Mouse (Mus musculus) cerebellum, adult (tissue): ENCODE measurements at regions not wholly inside any gene's neighbourhood (a gene's known extent, or its start where the extent isn't known, plus 50 kb on each side); places are given as distances from the start of the nearest gene placed in this dataset.

Experiments
- ATAC-seq: cut with Nextera tagmentation; 2 replicates; pipeline ENCODE4 v1.9.2; 2017; ENCODE audit warnings: mild to moderate bottlenecking, moderate library complexity, mixed read lengths; ENCODE audit not compliant: insufficient number of reproducible peaks, low FRiP score, low TSS enrichment

DNA sequence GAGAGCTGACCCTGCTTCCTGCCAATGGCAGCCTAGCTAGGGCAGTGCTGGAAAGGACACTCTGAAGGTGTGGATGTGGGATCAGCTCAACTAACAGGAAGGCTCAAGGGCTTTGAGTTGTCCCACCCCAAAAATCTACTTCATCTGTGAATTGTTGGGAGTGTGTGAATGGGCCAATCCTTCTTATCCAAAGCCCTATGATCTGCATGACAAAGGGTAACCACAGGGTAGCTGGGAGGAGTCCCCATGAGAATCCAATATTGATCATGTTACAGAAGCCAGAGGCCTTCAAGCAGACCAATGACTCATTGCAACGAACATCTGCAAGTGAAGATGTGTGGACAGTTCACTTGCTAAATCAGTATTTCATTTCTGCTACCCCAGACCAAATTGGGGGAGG is 51.1 kb upstream of the Adra1b start:
- ATAC-seq = no peak

DNA sequence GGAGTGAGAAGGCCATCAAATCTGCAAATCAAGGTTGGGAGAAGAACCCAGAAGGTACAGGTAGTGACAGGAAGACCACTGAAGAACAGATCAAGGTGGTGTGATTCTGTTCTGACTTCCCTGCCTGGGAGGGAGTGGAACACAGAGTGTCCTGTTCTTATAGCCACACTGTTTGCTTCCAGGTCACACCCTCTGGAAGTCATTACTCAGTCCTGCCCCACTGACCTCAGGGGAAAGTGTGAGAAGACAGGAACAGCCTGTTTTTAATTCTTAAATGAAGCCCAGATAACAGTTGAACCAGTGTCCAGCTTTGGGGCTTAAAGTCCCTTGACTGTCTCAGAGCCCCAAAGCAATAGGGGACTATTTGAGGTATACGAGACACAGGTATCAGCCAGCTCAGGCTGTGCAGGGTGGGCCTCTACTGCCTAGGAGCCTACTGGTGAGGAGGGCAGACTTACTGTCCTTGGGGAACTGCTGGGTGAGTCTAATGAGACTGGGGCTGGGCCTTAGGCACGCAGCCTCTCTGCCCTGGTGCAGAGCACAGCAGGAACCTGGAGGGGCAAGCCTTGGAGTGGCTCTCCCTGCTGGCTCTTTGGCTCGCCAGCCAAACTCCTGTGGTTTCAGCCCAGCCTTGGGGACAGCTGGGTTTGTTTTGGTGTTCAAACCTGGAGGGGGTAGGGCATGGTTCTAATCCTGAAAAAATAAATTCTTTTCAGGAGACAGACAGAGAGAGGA is 57.4 kb upstream of the Adra1b start:
- ATAC-seq = no peak

DNA sequence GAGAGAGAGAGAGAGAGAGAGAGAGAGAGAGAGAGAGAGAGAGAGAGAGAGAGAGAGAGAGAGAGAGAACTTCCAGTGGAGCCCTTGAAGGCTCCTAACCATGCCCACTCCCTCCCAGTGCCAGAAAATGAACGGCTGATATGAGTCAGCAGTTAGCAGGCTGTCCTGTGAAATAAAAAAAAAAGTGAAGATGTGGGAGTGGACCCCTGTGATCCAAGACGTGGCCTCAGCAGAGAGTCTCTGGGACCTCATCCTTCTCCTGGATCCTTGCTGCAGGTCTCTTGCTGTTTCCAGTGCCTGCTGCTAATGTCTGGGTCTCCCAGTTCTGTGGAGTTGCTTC is 57.9 kb upstream of the Adra1b start:
- no peak for ATAC-seq

DNA sequence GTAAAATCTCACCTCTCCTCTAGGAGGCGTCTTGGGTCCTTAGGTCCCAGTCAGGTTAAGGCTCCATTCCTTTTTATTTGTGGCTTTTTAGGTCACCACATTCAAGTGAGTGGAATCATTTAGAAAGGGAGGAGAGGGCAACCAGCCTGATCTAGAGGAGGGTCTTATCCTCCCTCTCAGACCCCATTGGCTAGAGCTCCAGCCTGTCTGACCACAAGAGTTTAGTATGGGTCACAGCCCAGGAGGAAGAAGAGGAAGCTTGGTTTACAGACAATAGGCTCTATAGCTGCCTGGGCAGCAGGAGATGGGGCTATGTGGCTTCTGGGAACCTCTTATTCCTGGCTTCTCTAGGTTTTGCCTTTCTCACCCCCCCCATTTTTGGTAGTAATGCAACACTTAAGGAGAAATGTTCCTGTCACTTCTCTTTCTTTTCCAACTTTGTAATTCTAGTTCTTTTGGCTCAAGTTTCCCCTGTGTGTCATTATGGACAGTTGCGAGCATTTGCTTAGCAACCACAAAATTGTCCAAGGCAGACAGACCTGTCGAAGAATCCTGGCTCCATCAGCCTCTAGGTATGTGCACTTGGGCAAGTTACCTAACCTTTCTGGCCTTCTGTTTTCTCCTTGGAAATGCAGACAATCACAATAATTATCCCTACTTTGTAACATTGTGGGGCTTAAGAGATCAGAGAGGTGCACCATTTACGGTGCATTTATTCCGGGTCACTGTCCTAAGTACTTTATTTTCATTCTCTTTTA is 59.5 kb upstream of the Adra1b start:
- no peak for ATAC-seq

DNA sequence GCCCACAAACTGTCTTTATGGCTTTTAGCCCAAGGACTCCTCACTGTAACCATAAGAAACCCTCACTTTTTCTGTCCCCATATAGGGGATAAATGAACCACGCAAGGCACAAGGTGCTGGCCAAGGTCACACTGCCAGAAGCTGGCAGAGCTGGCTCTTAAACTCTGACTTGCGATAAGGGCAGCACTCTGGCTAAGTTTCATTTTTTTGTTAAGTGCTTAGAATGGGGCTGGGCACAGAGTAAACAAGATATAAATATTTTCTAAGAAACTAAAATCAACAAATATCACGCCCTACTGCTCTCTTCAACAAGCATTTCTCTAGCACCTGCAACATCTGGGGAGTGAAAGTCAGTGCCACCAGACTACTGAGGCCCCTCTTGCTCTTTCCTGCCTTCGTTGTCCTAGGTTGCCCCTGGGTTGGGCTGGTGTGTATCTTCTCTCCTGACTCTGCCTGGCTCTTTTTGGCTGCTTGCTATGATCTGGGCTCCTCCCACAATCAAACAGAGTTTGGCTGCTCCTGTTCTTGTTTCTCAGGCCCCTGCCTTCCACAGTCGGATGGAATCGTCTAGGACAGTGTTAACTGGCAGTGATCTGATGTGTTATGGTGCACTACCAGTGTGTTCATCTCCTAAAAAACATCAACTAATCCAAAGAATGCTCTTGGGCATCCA is 60.5 kb upstream of the Adra1b start:
- ATAC-seq = no peak

DNA sequence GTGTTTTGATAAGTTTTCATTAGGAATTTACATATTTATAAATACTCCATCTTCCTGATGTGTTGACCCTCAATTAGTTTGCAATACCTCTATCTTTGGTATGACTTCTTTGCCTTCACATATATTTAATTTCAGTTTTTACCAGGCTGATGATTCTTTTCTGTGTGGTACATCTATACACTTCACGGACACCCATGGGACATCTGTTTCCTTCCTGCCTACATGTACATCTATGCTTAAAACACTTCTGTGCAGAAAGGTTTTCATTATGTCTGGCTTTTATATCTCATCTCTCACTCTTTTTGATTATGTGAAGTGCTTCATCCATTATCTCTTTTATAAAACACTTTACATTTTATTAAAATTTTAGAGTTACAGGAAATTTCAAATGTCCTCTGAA is 66.8 kb upstream of the Adra1b start:
- ATAC-seq = no peak

DNA sequence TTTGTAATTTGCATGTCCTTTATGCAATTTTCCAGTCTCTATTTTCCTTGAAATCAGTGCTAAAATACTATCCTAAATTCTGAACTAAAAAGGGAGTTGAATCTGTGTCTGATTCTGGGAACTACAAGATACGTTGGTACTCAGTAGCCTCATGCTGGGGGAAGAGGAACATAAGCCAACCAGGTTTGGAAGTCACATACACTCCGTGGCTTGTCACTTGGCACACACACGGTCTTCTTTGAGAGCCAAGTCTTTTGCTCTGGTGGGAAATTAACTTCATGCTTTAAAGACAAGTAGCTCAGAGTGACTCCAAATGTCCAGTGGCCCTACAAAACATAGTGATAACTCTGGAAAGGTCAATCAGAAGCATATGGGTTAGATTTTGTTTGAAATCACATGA is 70.9 kb upstream of the Adra1b start:
- ATAC-seq = no peak

DNA sequence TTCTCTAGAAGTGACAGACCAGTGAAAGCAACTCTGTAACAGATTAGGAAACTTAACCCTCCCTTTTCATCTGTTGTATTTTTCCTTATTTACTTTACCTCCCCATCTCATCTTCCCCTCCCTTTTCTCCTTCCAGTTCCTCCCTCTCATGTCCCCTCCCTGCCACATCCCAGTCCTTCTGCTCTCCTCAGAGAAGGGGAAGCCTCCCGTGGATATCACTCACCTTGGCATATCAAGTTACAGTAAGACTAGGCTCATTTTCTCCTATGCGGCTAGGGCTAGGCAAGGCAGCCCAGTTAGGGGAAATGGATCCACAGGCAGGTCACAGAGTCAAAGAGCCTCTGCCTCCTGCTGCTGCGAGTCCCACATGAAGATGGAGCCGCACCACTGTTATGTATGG is 75.0 kb upstream of the Adra1b start:
- ATAC-seq = no peak

DNA sequence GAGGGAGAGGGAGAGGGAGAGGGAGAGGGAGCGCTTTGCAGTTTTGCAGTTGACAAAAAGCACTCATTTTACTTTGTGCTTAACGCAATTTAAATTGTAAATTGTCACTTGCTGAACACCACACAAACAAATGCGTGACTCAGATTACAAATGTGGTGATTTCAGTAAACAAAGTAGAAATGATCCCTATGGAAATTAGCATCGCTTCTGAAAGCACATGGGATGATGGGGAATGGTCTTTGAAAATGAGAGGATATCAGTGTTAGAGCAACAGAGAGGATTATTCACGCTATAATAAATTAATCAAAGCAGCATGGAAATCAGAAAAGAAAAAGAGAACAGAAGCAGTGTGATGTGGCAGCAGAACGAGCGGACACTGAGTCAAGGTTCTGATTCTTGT is 78.4 kb upstream of the Adra1b start:
- ATAC-seq = no peak

DNA sequence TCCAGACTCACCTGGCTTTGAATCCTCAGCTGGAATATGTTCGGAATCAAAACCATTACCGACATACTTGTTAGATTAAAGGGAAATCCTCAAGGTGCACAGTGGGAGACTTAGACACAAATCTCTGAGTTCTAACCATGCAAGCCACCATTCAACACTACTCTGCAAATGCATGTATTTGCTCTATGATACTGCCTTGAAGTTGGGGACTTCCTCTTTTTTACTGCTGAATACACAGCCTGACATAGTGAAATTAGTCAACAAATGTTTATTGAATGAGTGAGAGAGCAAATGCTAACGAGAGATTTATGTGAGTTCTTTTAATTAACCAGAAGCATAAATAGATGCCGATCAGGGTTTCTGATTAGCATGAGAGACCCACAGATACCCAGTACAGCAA is 79.4 kb upstream of the Adra1b start:
- no peak for ATAC-seq

DNA sequence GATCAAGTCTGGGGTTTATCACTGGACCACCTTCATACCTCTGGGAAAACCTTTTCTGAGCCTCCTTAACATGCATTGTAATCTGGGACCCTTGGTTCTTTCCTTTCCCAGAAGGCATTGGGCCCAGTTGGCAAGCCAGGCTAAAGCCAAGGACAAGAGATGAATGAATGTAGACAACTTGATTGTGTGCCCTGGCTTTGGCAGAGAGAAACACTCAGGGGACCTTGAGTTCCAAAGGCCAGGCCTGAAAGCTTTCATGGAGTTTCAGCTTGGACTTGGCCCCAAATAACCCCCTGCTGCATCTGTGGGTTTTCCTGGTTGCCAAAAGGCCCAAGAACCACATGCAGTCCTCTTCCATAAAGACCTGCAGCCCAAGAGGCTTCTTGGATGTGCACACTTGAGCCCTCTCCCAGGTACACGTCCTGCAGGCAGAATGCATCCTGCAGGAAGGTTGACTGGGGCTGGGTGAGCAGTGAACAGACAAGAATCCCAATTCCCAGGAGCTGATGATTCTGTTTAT is 89.0 kb upstream of the Adra1b start:
- no peak for ATAC-seq

DNA sequence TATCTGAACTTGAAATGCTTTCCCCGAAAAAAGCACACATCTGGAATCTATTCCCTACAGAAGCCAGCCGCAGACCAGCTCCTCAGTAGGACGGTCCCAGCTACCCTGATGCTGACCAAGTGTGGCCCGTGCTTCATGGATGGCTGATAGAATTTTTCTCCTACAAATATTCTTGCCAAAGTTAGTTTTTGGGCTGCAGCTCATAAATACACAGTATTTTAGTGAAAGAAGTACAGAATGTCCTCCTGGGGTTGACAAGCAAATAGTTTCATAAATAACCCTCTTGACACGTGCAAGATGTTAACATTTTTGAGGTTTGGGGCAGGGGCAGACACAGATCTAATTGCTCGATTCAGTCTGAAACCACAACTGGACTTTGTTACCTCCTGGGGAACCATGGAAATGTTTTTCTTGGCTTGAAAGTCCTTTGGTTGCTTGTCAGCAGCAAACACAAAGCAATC is 91.0 kb upstream of the Adra1b start:
- ATAC-seq = no peak

DNA sequence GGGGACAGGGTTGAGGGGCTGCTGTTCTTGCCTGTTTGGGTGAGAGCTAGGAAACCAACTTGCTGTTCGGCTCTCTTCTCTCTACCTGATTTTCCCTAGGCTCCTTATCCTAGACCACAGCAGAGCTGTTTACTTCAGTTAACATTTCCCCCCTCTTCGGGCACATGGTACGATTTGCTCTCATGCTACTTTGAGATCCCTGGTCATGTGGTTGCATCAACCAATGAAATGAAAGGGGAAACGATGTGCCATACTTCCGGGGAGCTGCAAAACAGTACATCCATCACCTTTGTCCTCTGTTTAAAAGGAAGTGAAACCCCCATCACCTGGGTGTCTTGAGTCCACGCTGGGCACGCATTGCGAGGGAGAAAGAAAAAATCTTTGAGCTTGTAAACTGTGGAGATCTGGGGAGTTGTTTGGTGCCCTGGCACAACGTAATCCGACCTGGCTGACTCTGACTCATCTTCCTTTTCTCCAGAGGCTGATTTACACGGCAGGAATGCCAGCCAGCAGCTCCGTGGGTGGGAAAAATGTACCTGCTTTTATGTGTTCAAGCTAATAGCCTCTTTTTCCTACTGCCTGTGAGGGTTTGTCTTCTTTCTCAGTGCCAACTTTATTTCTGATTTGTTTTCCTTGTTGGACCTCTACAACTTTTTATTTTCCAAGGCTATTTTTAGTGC is 97.2 kb upstream of the Adra1b start:
- no peak for ATAC-seq

DNA sequence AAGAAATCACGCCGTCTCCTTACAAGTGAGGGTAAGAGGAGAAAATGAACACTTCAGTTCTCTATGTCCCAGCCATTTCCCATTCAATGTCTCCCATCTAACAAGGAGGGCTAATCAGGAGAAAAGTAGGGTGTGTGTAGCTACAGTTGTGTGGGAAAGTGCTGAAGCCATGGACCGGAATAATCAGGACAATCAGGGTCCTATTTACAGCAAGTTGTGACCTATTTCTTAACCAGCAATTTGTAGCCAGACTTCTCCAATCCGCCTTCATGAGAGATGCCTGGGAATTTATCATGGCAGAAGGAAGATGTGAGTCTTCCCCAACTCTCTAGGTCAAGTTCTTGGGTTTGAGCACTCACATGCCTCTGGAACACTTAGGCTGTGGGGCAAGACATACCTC is 99.0 kb upstream of the Adra1b start:
- no peak for ATAC-seq

DNA sequence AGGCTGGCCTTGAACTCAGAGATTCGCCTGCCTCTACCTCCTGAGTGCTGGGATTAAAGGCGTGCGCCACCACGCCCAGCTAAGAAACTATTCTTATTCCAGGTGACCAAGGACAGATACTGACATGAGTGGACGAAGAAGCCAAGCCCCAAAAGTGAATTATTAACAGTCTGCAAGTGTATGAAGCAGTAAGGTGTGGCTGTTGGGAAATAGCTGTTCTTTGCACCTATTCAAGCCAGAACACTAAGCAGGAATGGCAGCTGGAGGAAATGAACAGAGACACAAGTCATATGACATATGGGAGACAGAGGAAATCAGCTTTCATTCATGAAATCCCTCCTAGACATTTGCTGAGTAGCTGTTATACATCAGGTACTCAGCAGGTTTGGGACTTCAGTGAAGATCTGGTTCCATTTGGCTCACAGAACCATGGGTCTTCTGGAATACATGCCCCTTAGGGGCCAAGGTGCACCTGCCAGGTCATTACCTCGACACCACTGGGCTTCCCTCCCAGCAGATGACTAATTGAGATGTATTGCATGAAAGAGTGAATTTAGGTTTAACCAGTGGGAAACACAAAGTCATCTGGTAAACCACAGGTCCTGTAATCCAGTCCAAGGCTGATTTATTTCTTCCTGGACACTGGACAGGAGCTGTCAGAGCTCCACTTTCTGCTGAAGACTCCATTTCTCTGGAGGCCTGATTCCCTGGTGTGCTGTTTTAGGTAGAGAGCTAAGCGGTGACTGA is 101.0 kb upstream of the Adra1b start:
- ATAC-seq = no peak

DNA sequence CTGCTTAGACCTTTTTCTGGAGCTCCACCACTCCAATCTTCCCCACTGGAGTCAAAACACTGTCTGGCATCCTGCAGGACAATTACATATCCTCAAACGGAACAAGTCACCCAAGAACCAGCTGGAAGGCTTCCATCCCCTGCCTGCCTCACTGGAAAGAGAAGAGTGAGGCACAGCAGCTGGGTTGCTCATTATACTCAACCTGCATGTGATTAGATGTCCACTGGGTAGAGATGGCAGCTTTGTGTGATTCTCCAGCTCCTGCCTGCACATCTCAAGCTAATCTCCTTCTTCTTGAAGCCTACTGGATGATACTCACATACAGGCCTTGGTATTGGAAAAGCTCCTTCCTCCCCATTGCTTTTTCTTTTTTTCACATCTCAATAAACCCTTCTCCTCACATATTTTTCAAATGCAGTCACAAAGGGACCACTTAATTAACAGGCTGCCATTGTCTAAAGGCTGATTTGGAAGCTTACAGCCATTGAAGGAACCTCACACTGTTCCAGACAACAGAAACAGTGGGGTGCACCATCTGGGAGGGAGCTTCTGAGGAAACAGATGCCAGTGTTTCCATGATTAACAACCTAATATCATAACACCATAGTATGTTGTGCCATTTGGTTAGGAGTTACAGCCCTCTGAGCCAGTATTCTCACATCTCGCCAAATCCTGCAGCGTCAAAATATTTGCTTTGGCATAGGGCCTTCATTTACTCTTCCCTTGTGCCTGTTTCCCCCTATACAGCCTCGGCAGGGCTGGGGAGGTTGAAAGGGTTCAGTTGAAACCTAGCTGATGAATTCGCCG is 101.9 kb upstream of the Adra1b start:
- ATAC-seq = peak; percentile 62; the same call in 1 of the 2 replicates

DNA sequence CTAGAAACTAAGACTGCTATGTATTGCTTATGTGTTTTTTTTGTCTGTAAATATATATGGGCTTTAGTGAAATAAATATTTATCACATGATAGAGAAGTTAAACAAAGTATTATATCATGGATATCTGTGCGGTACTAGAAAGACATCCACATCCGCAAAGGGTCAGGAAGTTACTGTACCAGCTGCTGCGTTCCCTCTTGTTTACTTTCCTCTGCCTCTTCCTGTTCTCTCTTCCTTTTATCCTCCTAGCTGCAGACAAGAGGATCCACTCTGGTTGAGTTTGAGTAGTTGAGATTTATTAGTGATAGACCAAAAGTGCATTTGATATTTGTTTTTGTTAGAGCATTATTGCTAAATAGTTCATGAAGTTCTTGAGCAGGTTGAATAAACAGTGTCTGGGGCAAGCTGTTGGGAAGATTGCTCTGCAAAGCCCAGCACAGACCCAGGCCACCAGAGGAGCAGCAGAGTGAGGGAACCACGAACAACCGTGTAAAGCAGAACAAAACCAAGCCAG is 106.6 kb upstream of the Adra1b start:
- ATAC-seq = no peak

DNA sequence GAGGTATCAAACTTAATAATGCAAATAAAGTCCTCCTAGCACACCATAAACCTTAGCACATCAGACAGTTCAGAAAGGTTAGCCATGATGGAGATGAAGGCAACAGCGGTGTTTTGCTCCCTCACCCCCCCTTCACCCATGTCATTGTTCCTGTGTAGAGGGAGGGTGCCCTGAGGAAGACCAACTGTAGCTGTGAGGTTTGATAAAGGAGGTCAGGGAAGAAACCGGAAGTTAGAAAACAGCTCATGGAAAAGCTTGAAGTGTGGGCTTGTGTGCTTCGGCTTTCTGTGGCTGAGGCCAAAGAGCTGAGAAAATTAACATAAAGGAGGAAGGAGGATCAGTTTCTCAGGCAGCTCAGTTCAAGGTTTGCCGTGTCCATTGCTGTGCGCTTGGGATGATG is 111.3 kb upstream of the Adra1b start:
- ATAC-seq = no peak

DNA sequence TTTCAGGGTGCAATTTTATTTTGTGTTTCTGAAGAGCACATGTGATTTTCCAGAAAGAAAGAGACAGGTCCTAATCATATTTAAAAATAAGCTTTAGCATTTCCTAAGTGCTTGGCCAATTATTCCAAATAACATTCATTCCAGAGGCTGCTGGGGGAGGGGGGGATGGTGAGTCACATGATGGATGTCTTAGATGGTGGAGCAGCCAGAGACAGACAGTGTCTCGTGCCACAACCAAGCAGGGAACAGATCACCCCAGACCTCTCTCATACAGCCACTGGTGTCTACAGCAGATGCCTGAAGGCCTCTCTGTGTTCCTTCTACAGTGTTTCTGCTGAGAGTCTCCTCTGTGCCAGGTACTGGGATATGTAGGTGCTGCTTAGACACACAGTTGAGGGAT is 112.8 kb upstream of the Adra1b start:
- no peak for ATAC-seq
